Mouse (Mus musculus): Measurements from ENCODE around the gene Dnajc2.

Gene Dnajc2

GRCm38 (mm10) chr5:21745966-21746365, 39.1 kb downstream of the Dnajc2 start:
- in situ Hi-C loops (cut with MboI, MseI): loop anchor here in 1 of 2 experiments (5.0 kb wide), 1 partner anchor 36 kb away; no protein-coding TSS in a partner anchor

GRCm38 (mm10) chr5:21744651-21745050, 40.4 kb downstream of the Dnajc2 start:
- in situ Hi-C loops (cut with MboI, MseI): loop anchor here in 1 of 2 experiments (5.0 kb wide), 1 partner anchor 38 kb away; no protein-coding TSS in a partner anchor

GRCm38 (mm10) chr5:21743606-21744005, 41.4 kb downstream of the Dnajc2 start:
- in situ Hi-C loops (cut with MboI, MseI): no loop called here

DNA sequence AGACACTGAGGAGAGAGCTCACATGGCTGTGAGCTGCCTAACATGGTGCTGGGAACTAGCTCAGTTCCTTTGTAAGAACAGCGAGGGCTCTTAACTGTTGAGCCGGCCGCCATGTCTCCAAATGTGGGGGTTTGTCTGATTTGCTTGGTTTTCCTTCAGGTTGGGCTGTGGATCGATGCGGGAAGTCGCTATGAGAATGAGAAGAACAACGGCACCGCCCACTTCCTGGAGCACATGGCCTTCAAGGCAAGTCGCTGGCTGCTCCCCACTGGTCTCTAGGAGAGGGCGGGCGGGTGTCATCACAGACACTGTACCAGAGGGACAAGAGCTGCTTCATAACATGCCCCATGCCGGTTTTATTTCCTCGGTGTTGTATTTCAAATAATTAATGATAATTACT, 45.2 kb downstream of the Dnajc2 start:
- in situ Hi-C loops (cut with MboI, MseI): loop anchor here in 1 of 2 experiments (5.0 kb wide), 1 partner anchor 83 kb away; no protein-coding TSS in a partner anchor

GRCm38 (mm10) chr5:21739120-21739519, 45.9 kb downstream of the Dnajc2 start:
- in situ Hi-C loops (cut with MboI, MseI): loop anchor here in 1 of 2 experiments (5.0 kb wide), 1 partner anchor 82 kb away; no protein-coding TSS in a partner anchor

DNA sequence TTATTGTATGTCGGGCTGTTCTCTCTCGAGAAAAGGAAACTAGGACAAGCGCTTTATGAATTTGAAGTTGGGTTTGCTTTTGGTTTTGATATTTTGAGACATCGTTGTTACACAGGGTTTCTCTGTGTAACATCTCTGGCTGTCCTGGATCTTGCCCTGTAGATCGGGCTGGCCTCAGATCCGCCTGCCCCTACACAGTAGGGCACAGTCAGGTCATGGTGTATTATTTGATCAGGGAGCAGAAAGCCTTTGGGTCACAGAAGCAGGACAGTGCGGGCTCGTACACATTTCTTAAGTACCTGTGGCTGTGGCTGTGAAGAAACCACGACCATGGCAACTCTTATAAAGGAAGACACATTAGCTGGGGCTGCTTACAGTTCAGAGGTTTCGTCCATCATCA, 47.4 kb downstream of the Dnajc2 start:
- in situ Hi-C loops (cut with MboI, MseI): loop anchor here in 1 of 2 experiments (5.0 kb wide), 1 partner anchor 80 kb away; no protein-coding TSS in a partner anchor

GRCm38 (mm10) chr5:21736956-21737585, 48.0 kb downstream of the Dnajc2 start, which contains the start of gene Pmpcb:
Gene Pmpcb, plus strand, starts transcription at chr5:21737141.
- in situ Hi-C loops (cut with MboI, MseI): loop anchor here in 1 of 2 experiments (5.0 kb wide), 1 partner anchor 80 kb away; no protein-coding TSS in a partner anchor

DNA sequence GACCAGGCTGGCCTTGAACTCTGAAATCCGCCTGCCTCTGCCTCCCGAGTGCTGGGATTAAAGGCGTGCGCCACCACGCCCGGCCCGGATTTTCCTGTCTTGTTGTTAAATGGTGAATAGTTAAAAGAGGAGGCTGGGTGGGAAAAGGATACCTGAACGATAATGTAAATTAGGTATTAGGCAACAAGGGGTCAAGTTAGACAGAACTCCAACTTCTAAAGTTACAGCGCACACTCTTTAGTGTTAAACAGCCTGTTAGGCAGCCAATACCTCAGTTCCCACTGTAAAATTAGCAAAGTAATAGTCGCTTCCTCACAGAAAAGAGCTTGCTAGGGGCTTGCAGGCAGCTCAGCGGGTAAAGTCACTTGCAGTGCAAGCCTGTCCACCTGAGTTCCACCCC, 49.0 kb downstream of the Dnajc2 start:
- in situ Hi-C loops (cut with MboI, MseI): loop anchor here in 1 of 2 experiments (5.0 kb wide), 1 partner anchor 79 kb away; no protein-coding TSS in a partner anchor

- in situ Hi-C loops (cut with MboI, MseI): loop anchor here in 1 of 2 experiments (5.0 kb wide), 1 partner anchor 78 kb away; no protein-coding TSS in a partner anchor
Observed at GRCm38 (mm10) chr5:21735584-21735983, 49.5 kb downstream of the Dnajc2 start.

DNA sequence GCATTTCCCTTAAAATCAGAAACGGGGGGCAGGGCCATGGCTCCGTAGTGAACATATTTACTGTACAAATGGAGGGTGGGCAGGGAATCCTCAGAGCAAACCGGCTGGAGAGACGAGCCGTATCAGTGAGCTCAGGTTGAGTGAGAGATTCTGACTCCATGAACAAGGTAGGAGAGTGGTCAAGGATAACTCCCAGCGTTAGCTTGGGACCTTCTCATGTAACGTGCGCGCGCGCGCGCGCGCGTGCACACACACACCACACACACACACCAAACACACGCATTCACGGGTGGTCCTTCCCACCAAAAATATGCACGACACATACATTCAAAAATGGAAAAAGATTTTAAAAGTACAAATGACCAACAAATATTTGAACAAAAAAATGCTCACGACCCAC, 50.0 kb downstream of the Dnajc2 start:
- in situ Hi-C loops (cut with MboI, MseI): loop anchor here in 1 of 2 experiments (5.0 kb wide), 1 partner anchor 78 kb away; no protein-coding TSS in a partner anchor

DNA sequence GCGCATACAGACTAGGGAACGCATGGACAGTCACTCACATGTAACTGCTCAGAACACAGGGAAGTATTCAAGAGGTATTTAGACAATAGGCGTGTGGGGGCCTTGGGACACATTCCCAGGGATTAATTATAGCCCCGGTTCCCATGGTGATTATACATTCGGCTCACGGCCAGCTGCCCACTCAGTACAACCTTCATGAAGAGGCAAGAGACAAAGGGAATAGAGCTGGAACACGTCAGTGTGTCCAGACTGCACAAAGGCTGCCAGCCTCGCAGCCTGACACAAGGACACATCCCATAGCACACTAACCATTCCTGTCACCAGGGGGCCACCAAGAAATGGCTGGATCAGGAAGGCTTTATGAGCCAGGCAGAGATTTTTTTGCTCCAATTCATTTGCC, 52.1 kb downstream of the Dnajc2 start:
- in situ Hi-C loops (cut with MboI, MseI): no loop called here

GRCm38 (mm10) chr5:21732177-21732911, 52.7 kb downstream of the Dnajc2 start:
- in situ Hi-C loops (cut with MboI, MseI): no loop called here

GRCm38 (mm10) chr5:21729107-21729506, 55.9 kb downstream of the Dnajc2 start:
- in situ Hi-C loops (cut with MboI, MseI): no loop called here

DNA sequence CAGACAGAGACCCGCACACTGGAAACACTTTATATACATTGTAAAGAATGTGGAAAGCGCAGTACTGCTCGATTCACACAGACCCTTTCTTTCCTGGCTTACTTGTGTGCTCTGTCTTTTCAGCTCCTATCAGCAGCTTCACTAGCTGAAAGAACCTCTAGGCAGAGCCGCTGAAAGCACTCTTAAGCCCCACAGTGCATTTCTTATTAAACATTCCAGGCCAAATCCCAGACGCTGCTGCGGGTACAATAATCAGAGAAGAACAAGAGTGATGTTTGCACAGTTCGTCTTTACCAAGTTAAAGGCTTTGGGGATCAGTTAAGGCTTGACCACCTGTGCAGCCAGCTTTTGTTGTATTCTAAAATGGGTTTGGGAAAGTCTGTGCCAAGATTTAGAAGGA, 60.2 kb downstream of the Dnajc2 start:
- in situ Hi-C loops (cut with MboI, MseI): no loop called here

DNA sequence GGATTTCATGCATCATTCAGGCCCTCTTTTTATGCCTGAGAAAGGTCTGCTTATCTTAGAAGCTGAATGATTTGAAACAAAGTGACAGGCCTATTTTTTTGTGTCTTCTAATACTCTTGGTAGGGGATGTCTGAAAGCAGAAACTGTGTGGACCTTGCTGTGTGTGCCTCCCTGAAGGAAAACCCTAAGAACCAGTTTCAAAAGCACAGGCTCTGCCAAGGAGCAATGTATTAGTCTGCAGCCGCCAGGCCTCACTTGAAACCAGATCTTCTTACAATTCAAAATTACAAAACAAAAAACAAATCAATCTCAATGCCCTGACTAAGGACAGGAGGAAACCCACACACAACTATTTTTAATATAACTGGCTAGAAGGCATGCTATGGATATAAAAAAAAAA, 60.6 kb downstream of the Dnajc2 start:
- in situ Hi-C loops (cut with MboI, MseI): no loop called here

GRCm38 (mm10) chr5:21719209-21719608, 65.8 kb downstream of the Dnajc2 start:
- in situ Hi-C loops (cut with MboI, MseI): no loop called here

- in situ Hi-C loops (cut with MboI, MseI): no loop called here
Observed at GRCm38 (mm10) chr5:21718546-21718945, 66.5 kb downstream of the Dnajc2 start.

- in situ Hi-C loops (cut with MboI, MseI): no loop called here
Observed at GRCm38 (mm10) chr5:21717165-21717715, 67.8 kb downstream of the Dnajc2 start.

- in situ Hi-C loops (cut with MboI, MseI): no loop called here
Observed at GRCm38 (mm10) chr5:21714447-21714846, 70.6 kb downstream of the Dnajc2 start.

- in situ Hi-C loops (cut with MboI, MseI): no loop called here
Observed at GRCm38 (mm10) chr5:21712127-21712715, 72.8 kb downstream of the Dnajc2 start.

- in situ Hi-C loops (cut with MboI, MseI): loop anchor here in 1 of 2 experiments (5.0 kb wide), 1 partner anchor 56 kb away; no protein-coding TSS in a partner anchor
Observed at GRCm38 (mm10) chr5:21708011-21708410, 77.0 kb downstream of the Dnajc2 start.
